In the genomic region with DNA sequence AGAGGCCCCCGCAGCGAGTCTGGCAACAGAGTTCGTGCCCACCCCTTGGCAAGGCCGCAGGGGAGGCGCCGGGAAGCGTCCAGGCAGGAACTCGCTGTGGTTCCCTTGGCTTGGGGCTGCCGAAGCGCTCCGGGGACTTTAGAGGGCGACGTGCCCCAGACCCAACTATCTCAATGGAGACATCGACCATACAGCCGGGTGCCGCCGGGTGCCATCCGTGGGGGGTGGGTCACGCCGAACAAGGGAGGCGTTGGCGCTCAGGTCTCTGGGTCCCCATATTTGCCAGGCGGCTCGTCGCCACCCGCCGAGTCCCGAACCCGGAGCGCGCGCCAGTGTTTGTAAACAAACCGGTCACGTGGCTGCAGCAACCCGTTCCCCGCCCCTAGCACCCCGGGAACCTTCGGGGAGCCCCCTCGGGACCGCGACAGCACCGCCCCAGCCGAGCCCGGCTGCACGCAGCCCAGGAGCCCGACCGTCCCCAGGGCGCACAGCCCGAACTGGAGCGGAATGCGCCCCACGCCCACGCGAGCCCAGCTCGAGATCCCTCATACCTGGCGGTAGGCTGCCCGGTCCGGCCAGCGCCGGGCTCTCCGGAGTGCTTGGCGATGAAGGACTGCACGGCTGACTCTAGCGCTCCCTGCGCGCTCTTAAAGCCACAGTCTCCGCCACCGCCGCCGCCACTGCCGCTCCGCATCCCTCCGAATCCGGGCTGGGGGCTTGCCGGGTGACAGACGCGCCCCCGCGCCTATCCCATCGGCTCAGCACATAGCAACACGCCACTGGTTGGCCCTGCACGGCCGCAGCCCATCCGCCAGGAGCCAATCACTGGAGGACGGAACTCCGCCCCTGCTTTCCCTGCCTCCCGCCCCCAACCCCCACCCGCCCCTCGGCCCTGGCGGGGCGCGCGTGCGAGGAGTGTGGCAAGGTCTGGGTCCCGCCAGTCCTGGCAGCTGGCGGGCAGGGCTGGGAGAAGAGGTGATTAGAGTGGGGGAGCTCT, we compare ENCODE assay signal across 8 mouse cellular contexts. TPM values are rescaled to one million over a fixed set of nuclear protein-coding genes. Genes with fewer than 3 reads are reported as not detected.
A peak's percentile ranks its signal among the peaks of the same experiment; 100 is the strongest.
DNase-seq lines count a peak whose midpoint lies in the region; ATAC-seq and TF ChIP-seq lines count a peak whose summit lies in the region.

A gene (minus strand): TSS at position 667 of the 997 bp plus-strand sequence.

- under 1% methylated on average over 94 of the region's 96 CpGs for WGBS in forebrain, embryonic 15.5 days
- under 1% methylated on average over 91 of the region's 96 CpGs for WGBS in neural tube, embryonic 14.5 days

- DNase-seq in ES-CJ7 (ENCODE audit: low read depth, low spot score) = peak; percentile 96
- DNase-seq in heart, postnatal 25 days (ENCODE audit: low spot score) = peak; percentile 96
- DNase-seq in layer of hippocampus, adult 18-20 months (ENCODE audit: low spot score in 2 of 2) = peak; percentile 97 to 99
- DNase-seq in lung, adult 18-20 months = peak; percentile 97 to 98

- 0 out of 2 replicates have a peak, but pooled peaks have one; percentile 11 for TF ChIP-seq POLR2A in testis, adult 2 months (IDR thresholded peaks at IDR 0.05; ENCODE audit: control insufficient read depth, low read depth, low read length)

- peak; percentile 93 for ATAC-seq in cerebellum, adult (ENCODE audit: insufficient number of reproducible peaks, low FRiP score, low TSS enrichment)
- ATAC-seq in forebrain, embryonic 15.5 days (replicated peaks) = peak; percentile 100
- ATAC-seq in neural tube, embryonic 14.5 days (ENCODE audit: low read depth) = peak; percentile 100

- TF ChIP-seq CTCF in testis, adult 2 months (IDR thresholded peaks at IDR 0.05; ENCODE audit: control insufficient read depth, insufficient read depth, insufficient replicate concordance, low read depth, low read length) = no peak

- H3K27me3 ChIP-seq in forebrain, embryonic 15.5 days = no peaks in the 10 kb centered on the region
- H3K27me3 ChIP-seq in neural tube, embryonic 14.5 days (ENCODE audit: control insufficient read depth, insufficient read depth, low read length) = no peaks in the 10 kb centered on the region
- H3K27me3 ChIP-seq in testis, adult 2 months (ENCODE audit: control insufficient read depth, insufficient read depth, low read length) = no peaks in the 10 kb centered on the region

- peak within 1 kb of the TSS; percentile 95 for H3K4me3 ChIP-seq in forebrain, embryonic 15.5 days
- H3K4me3 ChIP-seq in neural tube, embryonic 14.5 days (ENCODE audit: low read depth, low read length) = peak within 1 kb of the TSS; percentile 90
- peak within 1 kb of the TSS; percentile 91 for H3K4me3 ChIP-seq in testis, adult 2 months (ENCODE audit: control insufficient read depth, low read depth, low read length)

- H3K27ac ChIP-seq in forebrain, embryonic 15.5 days (replicated peaks) = peak within 1 kb of the TSS; percentile 95
- H3K27ac ChIP-seq in neural tube, embryonic 14.5 days (ENCODE audit: low read depth, low read length) = peak within 1 kb of the TSS; percentile 83
- H3K27ac ChIP-seq in testis, adult 2 months (ENCODE audit: control insufficient read depth, insufficient read depth, low read depth, low read length) = peak within 1 kb of the TSS; percentile 65

- H3K9ac ChIP-seq in forebrain, embryonic 15.5 days (replicated peaks) = peak within 1 kb of the TSS; percentile 82
- H3K9ac ChIP-seq in neural tube, embryonic 14.5 days (replicated peaks; ENCODE audit: low read depth, low read length) = peak within 1 kb of the TSS; percentile 68

- no peaks in the 10 kb centered on the region for H3K36me3 ChIP-seq in forebrain, embryonic 15.5 days
- no peaks in the 10 kb centered on the region for H3K36me3 ChIP-seq in neural tube, embryonic 14.5 days (ENCODE audit: control insufficient read depth, insufficient read depth, low read length)
- H3K36me3 ChIP-seq in testis, adult 2 months (ENCODE audit: control insufficient read depth, insufficient read depth, low read length) = no peaks in the 10 kb centered on the region

- peaks cover 57% of the 10 kb centered on the region for H3K4me1 ChIP-seq in forebrain, embryonic 15.5 days
- peaks cover 17% of the 10 kb centered on the region; the same call in 1 of the 2 replicates for H3K4me1 ChIP-seq in neural tube, embryonic 14.5 days (ENCODE audit: control insufficient read depth, insufficient read depth, low read length)
- peaks cover 14% of the 10 kb centered on the region for H3K4me1 ChIP-seq in testis, adult 2 months (ENCODE audit: control insufficient read depth, insufficient read depth, low read length)

- peak within 1 kb of the TSS; percentile 84 for H3K4me2 ChIP-seq in forebrain, embryonic 15.5 days (replicated peaks)
- H3K4me2 ChIP-seq in neural tube, embryonic 14.5 days (ENCODE audit: low read depth, low read length) = peak within 1 kb of the TSS; percentile 71

- intact Hi-C loops in heart, postnatal 25 days (cut with DNase I) = loop anchor here (2.0 to 10.0 kb wide), 2 partner anchors 73 to 99 kb away; no protein-coding TSS in a partner anchor

- no peaks in the 10 kb centered on the region for H3K9me3 ChIP-seq in forebrain, embryonic 15.5 days
- H3K9me3 ChIP-seq in neural tube, embryonic 14.5 days (ENCODE audit: control insufficient read depth, low read length) = no peaks in the 10 kb centered on the region

RNA-seq across cellular contexts. Expression of the gene that starts here (rescaled TPM):
- 8.1 and 8.3 TPM in 2 replicates for polyA plus RNA-seq in forebrain, embryonic 15.5 days (2015; fragmentation: Nextera tagmentation; extraction: Ambion mirVana)
- total RNA-seq in heart, postnatal 25 days (2021) = 10 to 100 TPM; 16.2 to 35.4 TPM
- total RNA-seq in layer of hippocampus, adult 18-20 months (2021) = 10 to 100 TPM; 27.7 to 27.9 TPM
- polyA plus RNA-seq in neural tube, embryonic 14.5 days (2014; fragmentation: Nextera tagmentation; extraction: Ambion mirVana) = 2.9 and 3.1 TPM in 2 replicates
- 1.2 and 1.5 TPM in 2 replicates for polyA plus RNA-seq in testis, adult 2 months (2012; rRNA removed)

Comparison
In these comparisons a context has a peak if more than half of its experiments do, and no peak if none do; other contexts are left out.
1. Peak in every context shown above with its lines: DNase-seq, ATAC-seq, H3K4me3 ChIP-seq and H3K27ac ChIP-seq.